Mouse (Mus musculus) spleen, adult 2 months (tissue): ENCODE data around the gene Vmn1r237.

Experiments
- CTCF ChIP-seq: fragments of 200-500 bp; IDR thresholded peaks from 2 replicates; pipeline ENCODE4 v1.5.1; 2011; ENCODE audit warnings: mild to moderate bottlenecking, inconsistent platforms; ENCODE audit not compliant: insufficient read depth, insufficient read length, insufficient replicate concordance; ENCODE audit errors: extremely low read depth
- POLR2A ChIP-seq: fragments of 200-500 bp; IDR thresholded peaks from 2 replicates; pipeline ENCODE4 v1.6.1; 2011; ENCODE audit warnings: low read depth, low read length, inconsistent platforms

- no peak for TF ChIP-seq CTCF
- no peak for TF ChIP-seq POLR2A
These were observed 39.6 kb upstream of the Vmn1r237 start for GRCm38 (mm10) chr17:21272103-21272502.
